Mouse (Mus musculus): ENCODE results near the gene Camkk2.

The Camkk2 gene

GRCm38 (mm10) chr5:122782066-122782465 lies 2.9 kb upstream of the Camkk2 start:
- no peak for DNase-seq (ENCODE audit: low spot score in 2 of 2)

- DNase-seq (ENCODE audit: low spot score in 2 of 2), result no peak
Measured at GRCm38 (mm10) chr5:122780791-122781432, 1.7 kb upstream of the Camkk2 start.

- peak; percentile 30 to 35 for DNase-seq (ENCODE audit: low spot score in 2 of 2)
Measured at GRCm38 (mm10) chr5:122778231-122779226, 680 bp downstream of the Camkk2 start.

- DNase-seq (ENCODE audit: low spot score in 2 of 2), result no peak
Measured at GRCm38 (mm10) chr5:122777322-122777721, 1.9 kb downstream of the Camkk2 start.

GRCm38 (mm10) chr5:122775646-122776286 lies 3.4 kb downstream of the Camkk2 start:
- no peak for DNase-seq (ENCODE audit: low spot score in 2 of 2)

GRCm38 (mm10) chr5:122774743-122775611 lies 4.2 kb downstream of the Camkk2 start:
- no peak for DNase-seq (ENCODE audit: low spot score in 2 of 2)

GRCm38 (mm10) chr5:122773756-122774155 lies 5.5 kb downstream of the Camkk2 start:
- no peak for DNase-seq (ENCODE audit: low spot score in 2 of 2)

GRCm38 (mm10) chr5:122771428-122771827 lies 7.8 kb downstream of the Camkk2 start:
- no peak for DNase-seq (ENCODE audit: low spot score in 2 of 2)

- DNase-seq (ENCODE audit: low spot score in 2 of 2), result no peak
Measured at GRCm38 (mm10) chr5:122770806-122771261, 8.4 kb downstream of the Camkk2 start.

GRCm38 (mm10) chr5:122770304-122770703 lies 8.9 kb downstream of the Camkk2 start:
- DNase-seq (ENCODE audit: low spot score in 2 of 2), result no peak

GRCm38 (mm10) chr5:122769101-122769568 lies 10.1 kb downstream of the Camkk2 start:
- no peak for DNase-seq (ENCODE audit: low spot score in 2 of 2)

- no peak for DNase-seq (ENCODE audit: low spot score in 2 of 2)
Measured at GRCm38 (mm10) chr5:122767283-122767682, 11.9 kb downstream of the Camkk2 start.

- DNase-seq (ENCODE audit: low spot score in 2 of 2), result no peak
Measured at GRCm38 (mm10) chr5:122764032-122764464, 15.2 kb downstream of the Camkk2 start.

GRCm38 (mm10) chr5:122763271-122764031 lies 15.8 kb downstream of the Camkk2 start:
- no peak for DNase-seq (ENCODE audit: low spot score in 2 of 2)

GRCm38 (mm10) chr5:122756680-122757079 lies 22.5 kb downstream of the Camkk2 start:
- no peak for DNase-seq (ENCODE audit: low spot score in 2 of 2)

GRCm38 (mm10) chr5:122756144-122756543 lies 23.1 kb downstream of the Camkk2 start:
- no peak for DNase-seq (ENCODE audit: low spot score in 2 of 2)

GRCm38 (mm10) chr5:122755620-122756019 lies 23.6 kb downstream of the Camkk2 start:
- no peak for DNase-seq (ENCODE audit: low spot score in 2 of 2)

GRCm38 (mm10) chr5:122754477-122754876 lies 24.7 kb downstream of the Camkk2 start:
- DNase-seq (ENCODE audit: low spot score in 2 of 2), result no peak

GRCm38 (mm10) chr5:122747950-122748349 lies 31.3 kb downstream of the Camkk2 start:
- no peak for DNase-seq (ENCODE audit: low spot score in 2 of 2)

- no peak for DNase-seq (ENCODE audit: low spot score in 2 of 2)
Measured at GRCm38 (mm10) chr5:122743880-122744422, 35.3 kb downstream of the Camkk2 start.
